Mouse (Mus musculus) liver, embryonic 12.5 days (tissue): ENCODE results near the gene Wasf3. TPM values are rescaled to one million over a fixed set of nuclear protein-coding genes. Genes with fewer than 3 reads are reported as not detected.

ENCODE experiments used
- ATAC-seq: fragments of 200-750 bp; cut with Nextera tagmentation; 2 replicates; pipeline ENCODE4 v1.8.0; 2017; ENCODE audit warnings: moderate number of reproducible peaks, mild to moderate bottlenecking, moderate library complexity
- H3K27ac ChIP-seq: fragments of 300-500 bp; sonication (generic); 2 replicates; pipeline ENCODE4 v1.5.1; 2016; ENCODE audit warnings: mild to moderate bottlenecking
- H3K27me3 ChIP-seq: fragments of 300-500 bp; sonication (generic); replicated peaks from 2 replicates; pipeline ENCODE4 v1.6.1; 2016; ENCODE audit warnings: mild to moderate bottlenecking, moderate library complexity
- H3K36me3 ChIP-seq: fragments of 300-500 bp; sonication (generic); 2 replicates; pipeline ENCODE4 v1.6.1; 2016; ENCODE audit warnings: mild to moderate bottlenecking, moderate library complexity
- H3K4me1 ChIP-seq: fragments of 300-500 bp; sonication (generic); 2 replicates; pipeline ENCODE4 v1.6.1; 2016
- H3K4me2 ChIP-seq: fragments of 300-500 bp; sonication (generic); 2 replicates; pipeline ENCODE4 v1.6.1; 2016; ENCODE audit warnings: mild to moderate bottlenecking, moderate library complexity
- H3K4me3 ChIP-seq: fragments of 300-500 bp; sonication (generic); 2 replicates; pipeline ENCODE4 v1.5.1; 2016; ENCODE audit warnings: mild to moderate bottlenecking, moderate library complexity
- H3K9ac ChIP-seq: fragments of 300-500 bp; sonication (generic); 2 replicates; pipeline ENCODE4 v1.6.1; 2016; ENCODE audit warnings: mild to moderate bottlenecking, moderate library complexity
- H3K9me3 ChIP-seq: fragments of 300-500 bp; sonication (generic); replicated peaks from 2 replicates; pipeline ENCODE4 v1.6.1; 2016; ENCODE audit warnings: mild to moderate bottlenecking, moderate library complexity
- WGBS: fragments of 180-500 bp; shearing (Covaris S2); methylation state at CpG from one replicate; pipeline ENCODE4 v1.1.7; 2016; ENCODE audit not compliant: insufficient replicate concordance; 5-methylcytosine and 5-hydroxymethylcytosine counted together
- polyA plus RNA-seq: library from polyadenylated mRNA; unstranded; fragments of >200 nt; fragmentation: Nextera tagmentation; extraction: Ambion mirVana; gene quantifications from 2 replicates; pipeline ENCODE4 v1.2.1, GENCODE M21; 2016

Gene Wasf3
- polyA plus RNA-seq = 0.13 and 0.19 TPM in 2 replicates

GRCm38 (mm10) chr5:146384935-146385591 is at the start of gene Wasf3:
Gene Wasf3 (plus strand): TSS chr5:146384985.
- Histone ChIP-seq H3K27me3 (peaks cover 40% of the 10 kb centered on the region), H3K27ac (no peak within 1 kb of the TSS), H3K9me3 (peaks cover 6% of the 10 kb centered on the region), H3K36me3 (no peaks in the 10 kb centered on the region), H3K9ac (no peak within 1 kb of the TSS), H3K4me2 (peak within 1 kb of the TSS; percentile 62), H3K4me1 (no peaks in the 10 kb centered on the region), H3K4me3 (peak within 1 kb of the TSS; percentile 46)
- 2% methylated on average over 66 of the region's 66 CpGs for WGBS
- ATAC-seq = peak; percentile 65

GRCm38 (mm10) chr5:146338064-146338463 is 46.7 kb upstream of the Wasf3 start:
- no peak overlapping the region for H3K4me2 ChIP-seq
- no peak overlapping the region for H3K4me3 ChIP-seq
- H3K9ac ChIP-seq = no peak overlapping the region
- H3K27me3 ChIP-seq = peaks cover 2% of the 10 kb centered on the region; the same call in 1 of the 2 replicates
- no peak for ATAC-seq
- no peaks in the 10 kb centered on the region for H3K36me3 ChIP-seq
- H3K9me3 ChIP-seq = no peaks in the 10 kb centered on the region
- 56% methylated on average over 9 of the region's 9 CpGs for WGBS
- H3K4me1 ChIP-seq = peaks cover 17% of the 10 kb centered on the region
- H3K27ac ChIP-seq = no peak overlapping the region

GRCm38 (mm10) chr5:146340037-146340436 is 44.7 kb upstream of the Wasf3 start:
- no peak overlapping the region for H3K9ac ChIP-seq
- H3K4me1 ChIP-seq = peaks cover 9% of the 10 kb centered on the region; the same call in 1 of the 2 replicates
- peak overlapping the region; percentile 26; the same call in 1 of the 2 replicates for H3K4me2 ChIP-seq
- H3K9me3 ChIP-seq = peaks cover 5% of the 10 kb centered on the region; the same call in 1 of the 2 replicates
- peaks cover 2% of the 10 kb centered on the region; the same call in 1 of the 2 replicates for H3K27me3 ChIP-seq
- WGBS = 59% methylated on average over 4 of the region's 4 CpGs
- H3K4me3 ChIP-seq = no peak overlapping the region
- no peaks in the 10 kb centered on the region for H3K36me3 ChIP-seq
- H3K27ac ChIP-seq = no peak overlapping the region
- peak; percentile 77 for ATAC-seq

GRCm38 (mm10) chr5:146344911-146345686 is 39.7 kb upstream of the Wasf3 start:
- WGBS = 76% methylated on average over 12 of the region's 12 CpGs
- no peak overlapping the region for H3K27ac ChIP-seq
- ATAC-seq = no peak
- no peaks in the 10 kb centered on the region for H3K36me3 ChIP-seq
- no peak overlapping the region for H3K4me2 ChIP-seq
- no peaks in the 10 kb centered on the region for H3K27me3 ChIP-seq
- no peak overlapping the region for H3K4me3 ChIP-seq
- peaks cover 10% of the 10 kb centered on the region; the same call in 1 of the 2 replicates for H3K9me3 ChIP-seq
- H3K9ac ChIP-seq = no peak overlapping the region
- peaks cover 4% of the 10 kb centered on the region; the same call in 1 of the 2 replicates for H3K4me1 ChIP-seq

GRCm38 (mm10) chr5:146347081-146347480 is 37.7 kb upstream of the Wasf3 start:
- no peak overlapping the region for H3K9ac ChIP-seq
- no peaks in the 10 kb centered on the region for H3K4me1 ChIP-seq
- H3K27ac ChIP-seq = no peak overlapping the region
- H3K36me3 ChIP-seq = no peaks in the 10 kb centered on the region
- no peak overlapping the region for H3K4me3 ChIP-seq
- ATAC-seq = no peak
- no peaks in the 10 kb centered on the region for H3K27me3 ChIP-seq
- H3K4me2 ChIP-seq = no peak overlapping the region
- 59% methylated on average over 6 of the region's 6 CpGs for WGBS
- H3K9me3 ChIP-seq = peaks cover 10% of the 10 kb centered on the region; the same call in 1 of the 2 replicates

- no peaks in the 10 kb centered on the region for H3K36me3 ChIP-seq
- peaks cover 10% of the 10 kb centered on the region; the same call in 1 of the 2 replicates for H3K9me3 ChIP-seq
- H3K4me3 ChIP-seq = no peak overlapping the region
- H3K9ac ChIP-seq = no peak overlapping the region
- 73% methylated on average over 3 of the region's 3 CpGs for WGBS
- no peaks in the 10 kb centered on the region for H3K4me1 ChIP-seq
- H3K4me2 ChIP-seq = no peak overlapping the region
- H3K27ac ChIP-seq = no peak overlapping the region
- no peak for ATAC-seq
- H3K27me3 ChIP-seq = no peaks in the 10 kb centered on the region
Observed at GRCm38 (mm10) chr5:146349183-146349582, 35.6 kb upstream of the Wasf3 start.

GRCm38 (mm10) chr5:146350784-146351183 is 34.0 kb upstream of the Wasf3 start:
- no peaks in the 10 kb centered on the region for H3K4me1 ChIP-seq
- H3K27me3 ChIP-seq = no peaks in the 10 kb centered on the region
- no peak overlapping the region for H3K9ac ChIP-seq
- WGBS = 69% methylated on average over 11 of the region's 11 CpGs
- no peak overlapping the region for H3K4me3 ChIP-seq
- H3K27ac ChIP-seq = no peak overlapping the region
- no peaks in the 10 kb centered on the region for H3K36me3 ChIP-seq
- ATAC-seq = no peak
- H3K9me3 ChIP-seq = no peaks in the 10 kb centered on the region
- H3K4me2 ChIP-seq = no peak overlapping the region

- Histone ChIP-seq H3K4me3 (no peak overlapping the region), H3K36me3 (no peaks in the 10 kb centered on the region), H3K27me3 (no peaks in the 10 kb centered on the region), H3K4me2 (no peak overlapping the region), H3K27ac (no peak overlapping the region), H3K9me3 (no peaks in the 10 kb centered on the region; the same call in 1 of the 2 replicates), H3K9ac (no peak overlapping the region), H3K4me1 (no peaks in the 10 kb centered on the region)
- WGBS = 74% methylated on average over 7 of the region's 7 CpGs
- ATAC-seq = no peak
Observed at GRCm38 (mm10) chr5:146352006-146352405, 32.8 kb upstream of the Wasf3 start.

GRCm38 (mm10) chr5:146360386-146360785 is 24.4 kb upstream of the Wasf3 start:
- Histone ChIP-seq H3K36me3 (no peaks in the 10 kb centered on the region), H3K27ac (no peak overlapping the region), H3K9me3 (no peaks in the 10 kb centered on the region; the same call in 1 of the 2 replicates), H3K27me3 (no peaks in the 10 kb centered on the region), H3K9ac (no peak overlapping the region), H3K4me1 (no peaks in the 10 kb centered on the region), H3K4me2 (no peak overlapping the region), H3K4me3 (no peak overlapping the region)
- 32% methylated on average over 10 of the region's 10 CpGs for WGBS
- ATAC-seq = no peak

GRCm38 (mm10) chr5:146362711-146363110 is 22.1 kb upstream of the Wasf3 start:
- no peaks in the 10 kb centered on the region for H3K36me3 ChIP-seq
- H3K9me3 ChIP-seq = no peaks in the 10 kb centered on the region; the same call in 1 of the 2 replicates
- no peak overlapping the region for H3K4me3 ChIP-seq
- H3K27me3 ChIP-seq = no peaks in the 10 kb centered on the region
- no peak for ATAC-seq
- 63% methylated on average over 9 of the region's 9 CpGs for WGBS
- no peak overlapping the region for H3K9ac ChIP-seq
- no peaks in the 10 kb centered on the region for H3K4me1 ChIP-seq
- H3K4me2 ChIP-seq = no peak overlapping the region
- no peak overlapping the region for H3K27ac ChIP-seq

- Histone ChIP-seq H3K9ac (no peak overlapping the region), H3K27ac (no peak overlapping the region), H3K4me2 (no peak overlapping the region), H3K27me3 (no peaks in the 10 kb centered on the region), H3K9me3 (no peaks in the 10 kb centered on the region), H3K36me3 (no peaks in the 10 kb centered on the region), H3K4me3 (no peak overlapping the region), H3K4me1 (no peaks in the 10 kb centered on the region)
- no peak for ATAC-seq
- 41% methylated on average over 2 of the region's 2 CpGs for WGBS
Observed at GRCm38 (mm10) chr5:146368356-146368755, 16.4 kb upstream of the Wasf3 start.

- ATAC-seq = no peak
- WGBS = 79% methylated on average over 13 of the region's 13 CpGs
- Histone ChIP-seq H3K4me3 (no peak overlapping the region), H3K9me3 (no peaks in the 10 kb centered on the region), H3K27ac (no peak overlapping the region), H3K4me1 (no peaks in the 10 kb centered on the region), H3K27me3 (no peaks in the 10 kb centered on the region), H3K9ac (no peak overlapping the region), H3K36me3 (no peaks in the 10 kb centered on the region), H3K4me2 (no peak overlapping the region)
Observed at GRCm38 (mm10) chr5:146368971-146369370, 15.8 kb upstream of the Wasf3 start.
